Mouse (Mus musculus) erythroid progenitor cell, adult 5-6 weeks (primary cell): ENCODE measurements around the gene Olfr987. TPM values are rescaled to one million over a fixed set of nuclear protein-coding genes. Genes with fewer than 3 reads are reported as not detected.
"Not testable (repeated sequence)": the region's sequence is repeated elsewhere in the genome, so short reads cannot be mapped to it uniquely, and the experiment has no call there.

Experiments used
- ATAC-seq: replicated peaks from 2 replicates; pipeline ENCODE4 v1.8.0; 2016; ENCODE audit warnings: moderate number of reproducible peaks, mild to moderate bottlenecking, moderate TSS enrichment, inconsistent platforms; ENCODE audit not compliant: poor library complexity, low FRiP score, severe bottlenecking
- total RNA-seq, 2 experiments: library from RNA; stranded (forward) in 1 of 2; stranded (reverse) in 1 of 2; fragments of 150-400 nt in 1 of 2; fragments of 186-747, 209-891 nt in 1 of 2; gene quantifications; 2 replicates each; pipeline versions ENCODE4 v1.2.3 to v1.2.4; 2015 to 2017; ENCODE audit warnings: low replicate concordance in 2 of 2

Olfr987 gene
- total RNA-seq (2015; ENCODE audit: low replicate concordance) (not detected in 2 replicates), total RNA-seq (2017; ENCODE audit: low replicate concordance) (not detected in 2 replicates)

- not testable (repeated sequence) for ATAC-seq
Measured at GRCm38 (mm10) chr2:85339215-85339614, at the start of gene Olfr987. Olfr987 (minus strand) TSS chr2:85339315.

GRCm38 (mm10) chr2:85363127-85363526 lies 24.0 kb upstream of the Olfr987 start, which contains the start of gene Olfr988:
Olfr988 (minus strand) TSS chr2:85363227.
- not testable (repeated sequence) for ATAC-seq

GRCm38 (mm10) chr2:85339972-85340371 lies 857 bp upstream of the Olfr987 start:
- ATAC-seq = no peak

- ATAC-seq = no peak
Measured at GRCm38 (mm10) chr2:85319106-85319505, 20.0 kb downstream of the Olfr987 start.

GRCm38 (mm10) chr2:85285406-85285805 lies 53.7 kb downstream of the Olfr987 start:
- no peak for ATAC-seq

- ATAC-seq = no peak
Measured at GRCm38 (mm10) chr2:85284626-85285025, 54.5 kb downstream of the Olfr987 start.

- no peak for ATAC-seq
Measured at GRCm38 (mm10) chr2:85283631-85284466, 55.3 kb downstream of the Olfr987 start.

GRCm38 (mm10) chr2:85281023-85281422 lies 58.1 kb downstream of the Olfr987 start:
- ATAC-seq = no peak

Other genes starting within 250 kb of the Olfr987 start
- 1.3 TPM in 1 of 2 replicates, not detected in the other for gene Aplnr, start 203.1 kb downstream of the Olfr987 start, total RNA-seq (2015; ENCODE audit: low replicate concordance)
- not detected in 2 replicates for gene Aplnr, start 203.1 kb downstream of the Olfr987 start, total RNA-seq (2017; ENCODE audit: low replicate concordance)
- not detected in 2 replicates for gene Lrrc55, start 142.1 kb downstream of the Olfr987 start, total RNA-seq (2015; ENCODE audit: low replicate concordance)
- not detected in 2 replicates for gene Lrrc55, start 142.1 kb downstream of the Olfr987 start, total RNA-seq (2017; ENCODE audit: low replicate concordance)
- not detected in 2 replicates for gene Olfr988, start 23.9 kb upstream of the Olfr987 start, total RNA-seq (2015; ENCODE audit: low replicate concordance)
- not detected in 2 replicates for gene Olfr988, start 23.9 kb upstream of the Olfr987 start, total RNA-seq (2017; ENCODE audit: low replicate concordance)
- gene Olfr992, start 70.2 kb upstream of the Olfr987 start, total RNA-seq (2015; ENCODE audit: low replicate concordance) = not detected in 2 replicates
- gene Olfr992, start 70.2 kb upstream of the Olfr987 start, total RNA-seq (2017; ENCODE audit: low replicate concordance) = not detected in 2 replicates
- gene Olfr993, start 75.6 kb upstream of the Olfr987 start, total RNA-seq (2015; ENCODE audit: low replicate concordance) = not detected in 2 replicates
- not detected in 2 replicates for gene Olfr993, start 75.6 kb upstream of the Olfr987 start, total RNA-seq (2017; ENCODE audit: low replicate concordance)
- gene Olfr994, start 97.1 kb upstream of the Olfr987 start, total RNA-seq (2015; ENCODE audit: low replicate concordance) = not detected in 2 replicates
- gene Olfr994, start 97.1 kb upstream of the Olfr987 start, total RNA-seq (2017; ENCODE audit: low replicate concordance) = not detected in 2 replicates
- gene Olfr995, start 104.3 kb upstream of the Olfr987 start, total RNA-seq (2015; ENCODE audit: low replicate concordance) = not detected in 2 replicates
- gene Olfr995, start 104.3 kb upstream of the Olfr987 start, total RNA-seq (2017; ENCODE audit: low replicate concordance) = not detected in 2 replicates
- not detected in 2 replicates for gene 4833423E24Rik, start 179.7 kb upstream of the Olfr987 start, total RNA-seq (2015; ENCODE audit: low replicate concordance)
- gene 4833423E24Rik, start 179.7 kb upstream of the Olfr987 start, total RNA-seq (2017; ENCODE audit: low replicate concordance) = not detected in 2 replicates
- gene Olfr996, start 239.9 kb upstream of the Olfr987 start, total RNA-seq (2015; ENCODE audit: low replicate concordance) = not detected in 2 replicates
- gene Olfr996, start 239.9 kb upstream of the Olfr987 start, total RNA-seq (2017; ENCODE audit: low replicate concordance) = not detected in 2 replicates
- not detected in 2 replicates for gene Olfr998, start 249.6 kb upstream of the Olfr987 start, total RNA-seq (2015; ENCODE audit: low replicate concordance)
- gene Olfr998, start 249.6 kb upstream of the Olfr987 start, total RNA-seq (2017; ENCODE audit: low replicate concordance) = not detected in 2 replicates